Mouse (Mus musculus) liver, postnatal 0 days (tissue): ENCODE measurements at regions not wholly inside any gene's neighbourhood (a gene's known extent, or its start where the extent isn't known, plus 50 kb on each side); places are given as distances from the start of the nearest gene placed in this dataset.

Experiments used
- CTCF ChIP-seq: sonication (generic); IDR thresholded peaks from 2 replicates; pipeline ENCODE4 v1.5.1; 2016; ENCODE audit warnings: antibody characterized with exemption, low read depth
- EP300 ChIP-seq: IDR thresholded peaks from 2 replicates; pipeline ENCODE4 v1.6.1; 2016; ENCODE audit warnings: antibody characterized with exemption, low read depth, mild to moderate bottlenecking

DNA sequence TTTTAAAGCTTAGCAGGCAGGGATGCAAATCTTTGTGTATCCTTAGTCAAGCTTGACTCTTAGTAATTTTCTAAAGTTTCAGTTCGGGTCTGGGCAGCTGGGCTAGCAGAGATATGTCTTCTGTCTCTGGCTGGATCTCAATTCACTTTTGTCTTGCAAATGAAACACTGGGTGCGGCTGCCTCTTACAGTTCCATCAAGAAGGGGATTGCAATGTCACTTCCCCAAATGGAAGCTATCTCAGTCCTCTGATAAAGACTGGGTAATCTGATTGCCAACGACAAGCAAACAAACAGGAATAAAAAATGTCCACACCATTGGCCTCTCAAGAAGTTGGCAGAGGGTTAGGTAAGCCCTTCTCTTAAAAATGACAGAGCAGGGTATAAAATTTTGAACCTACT lies 314.1 kb upstream of the Fam19a5 start:
- TF ChIP-seq EP300 (no peak), CTCF (no peak)
